Mouse (Mus musculus): ENCODE results near the gene Usp30. TPM values are rescaled to one million over a fixed set of nuclear protein-coding genes. Genes with fewer than 3 reads are reported as not detected.

The Usp30 gene
- polyA plus RNA-seq, 1 experiment from 2014 or later, result 20.0 TPM

DNA sequence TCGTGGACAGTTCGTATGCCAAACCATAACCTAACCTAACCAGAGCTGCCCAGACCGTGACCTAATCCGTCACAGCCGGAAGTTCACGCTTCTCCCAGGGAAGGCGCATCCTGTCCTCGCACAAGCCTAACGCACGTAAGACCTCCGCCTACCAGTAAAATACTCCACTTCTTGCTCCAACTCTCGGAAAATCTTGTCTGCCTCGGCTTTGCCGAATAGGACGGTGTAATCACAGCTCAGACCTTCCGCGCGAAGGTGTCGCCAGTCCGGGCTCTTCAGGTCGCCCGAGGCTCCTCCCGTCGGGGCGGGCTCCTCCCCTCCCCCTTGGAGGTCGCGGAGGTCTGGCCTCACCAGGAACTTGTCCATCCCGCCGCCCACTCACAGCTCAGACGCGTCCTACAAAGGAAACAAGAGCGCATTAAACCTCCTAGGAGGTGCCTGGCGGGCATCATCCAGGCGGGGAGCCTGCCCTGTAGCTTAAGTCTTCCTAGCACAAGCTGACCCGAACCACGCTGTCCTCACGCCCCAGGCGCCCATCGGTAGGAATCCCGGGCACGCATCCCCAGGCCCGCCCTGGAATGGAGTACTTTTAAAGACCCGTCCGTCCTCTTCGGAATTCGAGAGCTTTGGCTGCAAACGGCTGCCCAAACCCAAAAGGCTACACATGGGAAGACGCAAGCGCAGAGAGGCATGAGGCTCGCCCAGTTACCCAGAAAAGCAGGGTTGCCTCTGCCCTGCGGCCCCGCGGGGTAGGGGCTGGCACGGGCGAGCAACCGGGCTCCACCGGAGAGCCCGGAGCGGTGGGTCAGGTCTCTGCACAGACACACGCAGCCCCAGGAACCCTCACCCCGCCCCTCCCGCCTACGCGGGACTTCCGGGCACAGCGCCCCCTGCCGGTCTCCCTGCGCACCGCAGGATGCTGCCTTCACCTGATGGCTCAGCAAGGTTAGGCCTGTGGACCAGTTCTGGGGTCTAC is 62.4 kb downstream of the Usp30 start, which contains the start of gene Alkbh2:
Gene Alkbh2 (minus strand): TSS at position 845 of the 976 bp plus-strand sequence.
- H3K27me3 ChIP-seq (ENCODE audit: control insufficient read depth, insufficient read depth, low read length), result no peaks in the 10 kb centered on the region
- DNase-seq (peak; percentile 93), ATAC-seq (ENCODE audit: low FRiP score, low TSS enrichment) (peak; percentile 44; the same call in 1 of the 2 replicates)
- peaks cover 24% of the 10 kb centered on the region for H3K36me3 ChIP-seq (ENCODE audit: control insufficient read depth, insufficient read depth, low read length)
- H3K4me2 ChIP-seq (ENCODE audit: low read length), result peak within 1 kb of the TSS; percentile 98
- no peaks in the 10 kb centered on the region for H3K9me3 ChIP-seq (ENCODE audit: control insufficient read depth, low read length)
- H3K9ac ChIP-seq (replicated peaks; ENCODE audit: low read length), result peak within 1 kb of the TSS; percentile 55
- peak within 1 kb of the TSS; percentile 83 for H3K27ac ChIP-seq (replicated peaks; ENCODE audit: low read depth, low read length)
- under 1% methylated on average over 69 of the region's 69 CpGs for WGBS
- peak within 1 kb of the TSS; percentile 58 for H3K4me3 ChIP-seq (replicated peaks; ENCODE audit: low read depth, low read length)
- no peaks in the 10 kb centered on the region for H3K4me1 ChIP-seq (ENCODE audit: control insufficient read depth, insufficient read depth, low read length)

DNA sequence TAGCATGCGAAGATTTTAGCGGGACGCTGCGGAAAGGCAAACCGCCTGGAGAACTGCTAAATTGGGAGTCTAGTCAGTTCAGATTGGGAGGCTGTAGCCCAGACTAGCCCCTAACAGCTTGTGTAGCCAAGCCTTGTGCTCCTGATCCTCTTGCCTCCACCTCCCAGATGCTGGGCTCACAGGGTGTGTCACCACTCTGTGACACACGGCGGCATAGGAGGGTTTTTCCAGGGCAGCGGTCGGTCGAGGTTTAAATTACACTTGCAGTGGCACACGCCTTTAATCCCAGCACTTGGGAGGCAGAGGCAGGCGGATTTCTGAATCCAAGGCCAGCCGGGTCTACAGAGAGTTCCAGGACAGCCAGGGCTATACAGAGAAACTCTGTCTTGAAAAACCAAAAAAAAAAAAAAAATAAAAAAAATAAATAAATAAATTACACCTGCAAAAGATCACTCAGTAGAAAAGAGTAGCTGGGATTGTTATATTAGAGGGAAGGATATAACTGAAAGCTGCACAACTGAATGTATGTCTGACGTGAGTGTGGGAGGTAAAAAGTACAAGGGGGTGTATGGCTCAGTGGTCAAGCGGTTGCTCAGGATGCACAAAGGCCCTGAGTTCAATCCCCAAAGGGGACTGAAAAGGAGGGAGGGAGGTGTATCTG is 64.4 kb downstream of the Usp30 start:
- ATAC-seq (ENCODE audit: low FRiP score, low TSS enrichment), result no peak
- Histone ChIP-seq H3K4me2 (ENCODE audit: low read length) (peak overlapping the region; percentile 90), H3K9me3 (ENCODE audit: control insufficient read depth, low read length) (no peaks in the 10 kb centered on the region), H3K27me3 (ENCODE audit: control insufficient read depth, insufficient read depth, low read length) (no peaks in the 10 kb centered on the region), H3K27ac (replicated peaks; ENCODE audit: low read depth, low read length) (no peak overlapping the region), H3K4me1 (ENCODE audit: control insufficient read depth, insufficient read depth, low read length) (no peaks in the 10 kb centered on the region), H3K4me3 (replicated peaks; ENCODE audit: low read depth, low read length) (peak overlapping the region; percentile 74), H3K9ac (replicated peaks; ENCODE audit: low read length) (no peak overlapping the region), H3K36me3 (ENCODE audit: control insufficient read depth, insufficient read depth, low read length) (0 out of 2 replicates have a peak, but pooled peaks cover 5% of the 10 kb centered on the region)
- DNase-seq, result no peak
- WGBS, result 79% methylated on average over 15 of the region's 15 CpGs

DNA sequence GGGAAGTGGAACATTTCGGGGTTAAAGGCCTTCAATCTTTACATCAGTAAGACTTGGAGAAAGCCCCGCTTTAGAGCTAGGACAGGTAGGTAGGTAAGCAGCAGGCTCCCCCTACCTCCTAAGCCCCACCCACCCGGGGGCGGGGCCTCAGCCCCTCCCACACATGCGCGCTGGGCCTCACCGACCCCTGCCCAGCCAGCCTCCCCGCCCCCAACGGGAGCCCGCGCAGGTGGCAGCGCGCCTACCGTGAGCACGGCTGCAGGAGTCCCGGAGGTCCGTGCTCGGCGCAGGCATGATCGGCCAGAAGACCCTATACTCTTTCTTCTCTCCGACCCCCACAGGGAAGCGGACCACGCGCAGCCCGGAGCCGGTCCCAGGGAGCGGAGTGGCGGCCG is 64.9 kb downstream of the Usp30 start, which contains the start of gene Ung:
Gene Ung (plus strand): TSS at position 176 of the 395 bp plus-strand sequence.
- peak within 1 kb of the TSS; percentile 90 for H3K4me2 ChIP-seq (ENCODE audit: low read length)
- WGBS, result under 1% methylated on average over 28 of the region's 29 CpGs
- H3K4me3 ChIP-seq (replicated peaks; ENCODE audit: low read depth, low read length), result peak within 1 kb of the TSS; percentile 74
- 0 out of 2 replicates have a peak, but pooled peaks cover 5% of the 10 kb centered on the region for H3K36me3 ChIP-seq (ENCODE audit: control insufficient read depth, insufficient read depth, low read length)
- DNase-seq, result peak; percentile 85
- peak; percentile 58 for ATAC-seq (ENCODE audit: low FRiP score, low TSS enrichment)
- peak within 1 kb of the TSS; percentile 51 for H3K9ac ChIP-seq (replicated peaks; ENCODE audit: low read length)
- peak within 1 kb of the TSS; percentile 52; the same call in 1 of the 2 replicates for H3K27ac ChIP-seq (replicated peaks; ENCODE audit: low read depth, low read length)
- H3K9me3 ChIP-seq (ENCODE audit: control insufficient read depth, low read length), result no peaks in the 10 kb centered on the region
- no peaks in the 10 kb centered on the region for H3K27me3 ChIP-seq (ENCODE audit: control insufficient read depth, insufficient read depth, low read length)
- H3K4me1 ChIP-seq (ENCODE audit: control insufficient read depth, insufficient read depth, low read length), result no peaks in the 10 kb centered on the region

DNA sequence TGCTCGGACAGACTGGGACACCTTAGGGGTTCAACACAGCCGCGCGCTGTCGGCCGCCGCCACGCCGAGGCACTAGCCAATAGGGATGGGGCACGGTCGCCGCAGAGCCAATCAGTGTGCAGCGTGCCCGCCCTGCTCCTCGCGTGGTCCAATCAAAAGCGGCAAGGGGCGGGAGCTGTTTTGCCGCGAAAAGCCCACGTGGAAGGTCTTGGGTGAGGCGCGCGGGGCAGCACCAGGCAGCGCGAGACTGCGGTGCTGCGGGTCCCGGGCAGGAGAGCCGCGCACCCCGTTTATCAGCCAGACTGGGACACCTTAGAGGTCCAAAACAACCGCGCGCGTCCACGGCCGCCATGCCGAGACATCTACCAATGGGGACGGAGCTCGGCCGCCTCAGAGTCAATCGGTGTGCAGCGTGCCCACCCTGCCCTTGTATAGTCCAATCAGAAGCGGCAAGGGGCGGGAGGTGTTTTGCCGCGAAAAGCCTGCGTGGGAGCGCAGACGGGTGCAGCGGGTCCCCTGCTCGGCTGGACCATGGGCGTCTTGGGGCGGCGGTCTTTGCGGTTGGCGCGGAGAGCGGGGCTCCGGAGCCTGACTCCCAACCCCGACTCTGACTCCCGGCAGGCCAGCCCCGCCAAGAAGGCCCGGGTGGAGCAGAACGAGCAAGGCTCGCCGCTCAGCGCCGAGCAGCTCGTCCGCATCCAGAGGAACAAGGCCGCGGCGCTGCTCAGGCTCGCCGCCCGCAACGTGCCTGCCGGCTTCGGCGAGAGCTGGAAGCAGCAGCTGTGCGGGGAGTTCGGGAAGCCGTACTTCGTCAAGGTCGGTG is 65.6 kb downstream of the Usp30 start:
- H3K9ac ChIP-seq (replicated peaks; ENCODE audit: low read length), result peak overlapping the region; percentile 51
- H3K27ac ChIP-seq (replicated peaks; ENCODE audit: low read depth, low read length), result peak overlapping the region; percentile 52; the same call in 1 of the 2 replicates
- peak; percentile 95 for DNase-seq
- H3K4me1 ChIP-seq (ENCODE audit: control insufficient read depth, insufficient read depth, low read length), result no peaks in the 10 kb centered on the region
- peak overlapping the region; percentile 74 for H3K4me3 ChIP-seq (replicated peaks; ENCODE audit: low read depth, low read length)
- H3K9me3 ChIP-seq (ENCODE audit: control insufficient read depth, low read length), result no peaks in the 10 kb centered on the region
- under 1% methylated on average over 87 of the region's 87 CpGs for WGBS
- H3K27me3 ChIP-seq (ENCODE audit: control insufficient read depth, insufficient read depth, low read length), result no peaks in the 10 kb centered on the region
- peak overlapping the region; percentile 90 for H3K4me2 ChIP-seq (ENCODE audit: low read length)
- ATAC-seq (ENCODE audit: low FRiP score, low TSS enrichment), result peak; percentile 98
- H3K36me3 ChIP-seq (ENCODE audit: control insufficient read depth, insufficient read depth, low read length), result no peaks in the 10 kb centered on the region

DNA sequence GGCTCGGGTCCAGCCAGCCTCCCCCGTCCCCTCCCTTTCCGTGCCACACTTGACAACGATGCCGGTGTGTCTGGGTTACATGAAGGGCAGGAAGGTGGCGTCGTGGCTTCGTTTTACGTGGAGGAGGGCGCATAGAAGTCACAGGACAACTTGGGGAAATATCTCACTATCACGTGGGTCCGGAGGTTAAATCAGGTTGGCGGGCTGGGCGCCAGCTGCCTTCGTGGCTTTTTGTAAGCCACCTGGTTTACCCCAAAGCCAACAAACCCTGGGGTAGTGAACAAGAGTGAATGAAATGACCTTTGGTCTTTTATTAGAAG is 66.2 kb downstream of the Usp30 start:
- DNase-seq (peak; percentile 30), ATAC-seq (ENCODE audit: low FRiP score, low TSS enrichment) (no peak)
- Histone ChIP-seq H3K27me3 (ENCODE audit: control insufficient read depth, insufficient read depth, low read length) (no peaks in the 10 kb centered on the region), H3K4me2 (ENCODE audit: low read length) (peak overlapping the region; percentile 90), H3K4me1 (ENCODE audit: control insufficient read depth, insufficient read depth, low read length) (no peaks in the 10 kb centered on the region), H3K9me3 (ENCODE audit: control insufficient read depth, low read length) (no peaks in the 10 kb centered on the region), H3K4me3 (replicated peaks; ENCODE audit: low read depth, low read length) (peak overlapping the region; percentile 74), H3K9ac (replicated peaks; ENCODE audit: low read length) (peak overlapping the region; percentile 51; the same call in 1 of the 2 replicates), H3K36me3 (ENCODE audit: control insufficient read depth, insufficient read depth, low read length) (no peaks in the 10 kb centered on the region), H3K27ac (replicated peaks; ENCODE audit: low read depth, low read length) (peak overlapping the region; percentile 52; the same call in 1 of the 2 replicates)
- under 1% methylated on average over 15 of the region's 15 CpGs for WGBS

DNA sequence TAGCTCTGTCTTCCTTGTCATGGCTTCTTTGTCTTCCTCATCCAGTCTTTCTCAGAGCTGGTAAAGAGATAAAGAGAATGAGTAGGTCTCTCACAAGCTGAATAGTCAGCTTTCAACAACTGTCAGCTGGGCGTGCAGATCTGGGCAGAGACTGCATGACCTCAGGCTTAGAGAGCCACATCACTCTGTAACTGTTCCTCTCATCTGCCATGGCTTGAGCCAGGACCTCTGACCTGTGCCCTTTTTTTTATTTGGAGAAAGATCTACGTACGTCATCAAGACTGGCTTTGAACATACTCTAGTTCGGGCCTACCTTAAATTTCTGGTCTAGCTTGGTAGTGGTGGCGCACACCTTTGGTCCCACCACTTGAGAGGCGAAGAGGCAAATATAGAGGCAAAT is 67.6 kb downstream of the Usp30 start:
- Histone ChIP-seq H3K4me2 (ENCODE audit: low read length) (no peak overlapping the region), H3K4me3 (replicated peaks; ENCODE audit: low read depth, low read length) (no peak overlapping the region), H3K9me3 (ENCODE audit: control insufficient read depth, low read length) (no peaks in the 10 kb centered on the region), H3K9ac (replicated peaks; ENCODE audit: low read length) (no peak overlapping the region), H3K27ac (replicated peaks; ENCODE audit: low read depth, low read length) (no peak overlapping the region), H3K27me3 (ENCODE audit: control insufficient read depth, insufficient read depth, low read length) (no peaks in the 10 kb centered on the region), H3K36me3 (ENCODE audit: control insufficient read depth, insufficient read depth, low read length) (no peaks in the 10 kb centered on the region), H3K4me1 (ENCODE audit: control insufficient read depth, insufficient read depth, low read length) (no peaks in the 10 kb centered on the region)
- DNase-seq (no peak), ATAC-seq (ENCODE audit: low FRiP score, low TSS enrichment) (no peak)
- WGBS, result 82% methylated on average over 6 of the region's 6 CpGs

DNA sequence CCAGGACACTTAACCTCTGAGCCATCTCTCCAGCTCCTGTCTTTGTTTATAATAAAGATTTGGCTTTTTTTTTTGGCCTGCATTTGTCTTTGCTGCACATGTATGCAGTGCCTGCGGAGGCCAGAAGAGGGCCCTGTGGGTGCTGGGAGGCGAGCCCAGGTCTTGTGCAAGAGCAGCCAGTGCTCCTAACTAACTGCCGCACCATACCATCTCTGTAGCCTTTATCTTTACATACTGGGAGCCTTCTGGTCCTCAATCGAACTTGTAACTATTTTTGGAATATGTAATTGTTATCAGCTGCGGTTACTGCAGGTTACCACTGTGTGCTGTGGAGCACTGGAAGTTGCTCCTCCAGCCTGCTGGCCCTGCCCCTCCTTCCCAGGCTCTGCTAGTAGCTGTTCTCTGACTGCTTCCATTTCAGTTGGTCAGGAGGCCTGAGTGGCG is 68.9 kb downstream of the Usp30 start:
- Histone ChIP-seq H3K27me3 (ENCODE audit: control insufficient read depth, insufficient read depth, low read length) (no peaks in the 10 kb centered on the region), H3K27ac (replicated peaks; ENCODE audit: low read depth, low read length) (no peak overlapping the region), H3K9me3 (ENCODE audit: control insufficient read depth, low read length) (no peaks in the 10 kb centered on the region), H3K4me2 (ENCODE audit: low read length) (no peak overlapping the region), H3K4me3 (replicated peaks; ENCODE audit: low read depth, low read length) (no peak overlapping the region), H3K9ac (replicated peaks; ENCODE audit: low read length) (no peak overlapping the region), H3K4me1 (ENCODE audit: control insufficient read depth, insufficient read depth, low read length) (peaks cover under 1% of the 10 kb centered on the region; the same call in 1 of the 2 replicates), H3K36me3 (ENCODE audit: control insufficient read depth, insufficient read depth, low read length) (no peaks in the 10 kb centered on the region)
- no peak for ATAC-seq (ENCODE audit: low FRiP score, low TSS enrichment)
- peak; percentile 37 for DNase-seq
- WGBS, result 69% methylated on average over 6 of the region's 6 CpGs

DNA sequence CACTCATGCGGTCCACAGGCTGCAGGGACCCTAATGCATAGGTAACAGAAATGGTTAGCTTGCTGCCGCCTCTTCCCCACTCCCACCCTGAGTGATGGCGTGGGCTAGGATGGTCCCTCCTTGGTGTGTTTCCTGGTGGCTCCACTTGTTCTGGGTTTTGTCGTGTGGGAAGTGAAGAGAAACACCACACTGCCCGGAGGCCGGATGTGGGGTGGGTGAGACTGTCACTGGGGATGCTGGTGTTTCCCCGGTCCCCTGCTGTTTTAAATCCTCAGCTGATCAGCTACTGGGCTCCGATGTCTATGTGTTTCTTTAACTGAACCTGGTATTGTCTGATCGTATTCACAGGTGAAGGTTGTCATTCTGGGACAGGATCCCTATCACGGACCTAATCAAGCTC is 70.3 kb downstream of the Usp30 start:
- Histone ChIP-seq H3K36me3 (ENCODE audit: control insufficient read depth, insufficient read depth, low read length) (no peaks in the 10 kb centered on the region), H3K27me3 (ENCODE audit: control insufficient read depth, insufficient read depth, low read length) (no peaks in the 10 kb centered on the region), H3K4me3 (replicated peaks; ENCODE audit: low read depth, low read length) (no peak overlapping the region), H3K4me2 (ENCODE audit: low read length) (no peak overlapping the region), H3K27ac (replicated peaks; ENCODE audit: low read depth, low read length) (no peak overlapping the region), H3K4me1 (ENCODE audit: control insufficient read depth, insufficient read depth, low read length) (peaks cover 10% of the 10 kb centered on the region; the same call in 1 of the 2 replicates), H3K9me3 (ENCODE audit: control insufficient read depth, low read length) (no peaks in the 10 kb centered on the region), H3K9ac (replicated peaks; ENCODE audit: low read length) (no peak overlapping the region)
- DNase-seq, result no peak
- WGBS, result 90% methylated on average over 10 of the region's 10 CpGs
- ATAC-seq (ENCODE audit: low FRiP score, low TSS enrichment), result no peak

Measured in midbrain, embryonic 14.5 days (tissue).